Mouse (Mus musculus): Measurements from ENCODE around the gene Lrrc10.
"Not testable (repeated sequence)": the region's sequence is repeated elsewhere in the genome, so short reads cannot be mapped to it uniquely, and the experiment has no call there.

Gene Lrrc10

DNA sequence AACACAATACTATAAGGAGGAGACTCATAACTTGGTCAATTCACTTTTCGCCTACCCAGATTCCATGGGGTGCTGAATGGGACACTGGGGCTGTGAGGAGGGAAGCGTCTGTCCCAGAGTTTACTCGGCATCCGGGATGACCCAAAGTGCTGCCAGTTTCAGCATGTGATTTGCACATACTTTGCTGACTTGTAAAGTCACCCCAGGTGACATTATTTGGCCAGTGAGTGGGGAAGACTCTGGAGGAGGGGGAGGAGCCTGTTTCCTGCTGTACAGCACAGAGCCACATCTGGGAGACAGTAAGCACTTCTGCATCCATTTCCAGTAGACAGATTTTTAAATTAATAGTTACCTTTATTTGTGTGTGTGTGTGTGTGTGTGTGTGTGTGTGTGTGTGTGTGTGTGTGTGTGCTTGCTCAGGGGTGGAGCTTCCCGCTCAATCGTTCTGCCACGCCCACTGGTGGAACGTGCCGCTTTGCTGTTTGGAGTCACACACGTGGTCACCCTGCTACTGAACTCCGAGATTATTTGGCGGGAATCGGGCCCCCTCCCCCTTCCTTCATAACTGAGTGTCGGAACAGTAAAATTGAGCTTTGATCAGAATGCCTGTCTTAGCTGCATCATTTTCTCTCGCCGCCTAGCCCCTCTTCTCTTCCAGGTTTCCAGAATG, 1.5 kb upstream of the Lrrc10 start:
- DNase-seq (ENCODE audit: low spot score in 2 of 2): not testable (repeated sequence)

DNA sequence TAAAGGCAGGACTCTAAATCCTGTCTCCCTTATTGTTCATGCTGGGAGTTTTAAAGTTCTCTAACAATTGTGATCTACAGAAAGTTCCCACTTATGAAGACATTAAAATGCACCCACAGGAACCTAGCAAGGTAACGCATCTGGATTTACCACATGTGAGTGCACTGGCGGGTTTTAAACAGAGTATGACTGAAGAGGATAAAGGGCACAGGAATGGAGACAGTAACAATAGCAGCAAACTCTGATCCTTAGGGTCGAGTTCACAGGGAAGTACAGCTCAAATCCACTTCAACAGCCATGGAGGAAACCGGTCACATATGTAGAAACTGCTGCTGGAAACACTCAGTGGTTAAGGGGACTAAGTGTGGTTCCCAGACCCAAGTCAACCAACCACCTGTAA, 4.1 kb downstream of the Lrrc10 start:
- no peak for DNase-seq (ENCODE audit: low spot score in 2 of 2)

DNA sequence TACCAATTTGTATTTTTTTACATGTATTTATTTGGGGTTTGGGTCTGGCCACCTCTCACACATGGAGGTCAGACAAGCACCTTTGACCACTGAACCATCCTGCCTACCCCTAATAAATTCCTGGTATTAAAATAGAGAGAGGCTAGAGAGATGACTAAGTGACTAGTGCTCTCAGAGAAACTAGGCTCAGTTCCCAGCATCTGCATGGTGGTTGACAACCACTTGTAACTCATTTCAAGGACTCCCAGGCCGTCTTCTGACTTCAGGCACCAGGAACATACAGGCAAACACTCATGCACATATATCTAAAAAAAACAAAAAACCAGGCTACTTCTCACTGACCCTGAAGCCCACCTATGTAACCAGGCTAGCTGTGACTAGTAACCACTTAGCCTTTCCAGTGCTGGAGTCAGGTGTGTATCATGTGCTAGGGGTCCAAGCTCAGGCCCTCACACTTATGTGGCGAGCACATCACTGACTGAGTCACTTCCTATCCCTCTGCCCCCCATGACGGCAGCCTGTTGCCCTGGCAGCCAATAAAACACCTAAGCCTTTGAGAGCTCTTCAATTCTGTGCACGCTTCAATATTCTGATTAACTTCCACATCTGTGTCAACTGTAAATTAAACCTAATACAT, 4.9 kb downstream of the Lrrc10 start:
- no peak for DNase-seq (ENCODE audit: low spot score in 2 of 2)

DNA sequence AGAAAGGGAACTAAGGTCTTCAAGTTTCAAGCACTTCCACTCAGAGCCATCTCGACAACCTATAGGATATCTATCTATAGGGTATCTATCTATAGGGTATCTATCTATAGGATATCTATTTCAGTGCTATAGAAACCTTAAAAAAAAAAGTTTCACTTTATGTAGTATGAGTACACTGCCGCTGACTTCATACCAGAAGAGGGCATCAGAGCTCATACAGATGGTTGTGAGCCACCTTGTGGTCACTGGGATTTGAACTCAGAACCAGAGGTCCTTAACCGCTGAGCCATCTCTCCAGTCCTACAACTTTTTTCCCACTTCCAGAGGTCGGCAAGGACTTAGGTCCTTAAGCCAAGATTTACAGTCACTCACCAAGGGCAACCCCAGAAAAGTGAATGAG, 10.5 kb downstream of the Lrrc10 start:
- no peak for DNase-seq (ENCODE audit: low spot score in 2 of 2)

DNA sequence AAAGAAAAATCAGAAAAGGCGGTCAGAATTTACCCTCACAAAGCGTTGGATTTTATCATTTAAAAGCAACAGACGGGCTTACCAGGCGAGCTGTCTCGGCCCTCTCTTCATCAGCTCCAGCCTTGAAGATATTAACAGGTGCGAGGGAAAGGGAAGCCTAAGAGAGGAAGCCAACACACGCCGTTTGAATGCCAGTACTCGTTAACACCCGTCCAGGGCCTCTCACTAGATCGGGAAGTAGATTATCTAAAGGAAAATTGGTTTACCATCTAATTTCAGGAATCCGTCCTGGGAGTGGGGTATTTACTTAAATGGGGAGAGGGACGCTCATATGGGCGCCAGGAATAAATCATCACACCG, 17.7 kb downstream of the Lrrc10 start:
- DNase-seq (ENCODE audit: low spot score in 2 of 2): no peak

DNA sequence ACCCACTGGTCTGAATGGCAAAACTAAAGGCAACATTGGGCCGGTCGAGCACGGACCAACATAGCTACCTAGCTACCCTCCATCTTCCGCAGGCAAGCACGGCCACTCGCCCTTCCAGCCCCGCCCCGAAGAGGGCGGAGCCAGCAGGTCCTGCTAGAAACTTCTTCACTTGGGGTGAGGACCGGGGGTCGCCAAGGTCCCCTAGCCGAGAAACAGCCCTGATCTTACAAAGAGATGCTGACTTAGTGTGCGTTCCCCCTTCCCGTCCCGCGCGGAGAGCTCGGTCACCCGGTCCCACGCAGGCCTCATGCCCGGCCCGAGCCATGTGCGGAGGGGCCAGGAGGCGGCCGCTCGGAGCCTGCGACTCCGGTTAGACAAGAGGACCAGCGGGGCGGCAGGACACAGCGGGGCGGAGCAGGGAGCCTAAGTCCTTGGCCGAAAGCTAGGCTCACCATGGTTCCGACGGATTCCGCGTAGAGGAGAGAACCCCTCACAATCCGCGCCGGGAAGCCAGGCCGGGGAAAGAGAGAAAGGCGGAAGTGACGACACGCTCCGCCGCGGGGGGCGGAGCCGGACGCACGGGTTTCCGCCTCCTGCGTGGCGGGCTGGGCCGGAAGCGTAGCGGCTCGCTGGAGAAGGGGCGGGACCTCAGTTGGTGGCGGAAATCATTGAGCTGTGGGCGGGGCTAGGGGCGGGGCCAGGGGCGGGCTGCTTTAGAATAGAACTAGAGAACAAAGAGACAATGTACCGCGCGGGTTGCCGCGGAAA, 18.3 kb downstream of the Lrrc10 start, which contains the start of gene Cct2:
Cct2 (minus strand) TSS at position 561 of the 768 bp plus-strand sequence.
- DNase-seq (ENCODE audit: low spot score in 2 of 2): peak; percentile 94 to 96

DNA sequence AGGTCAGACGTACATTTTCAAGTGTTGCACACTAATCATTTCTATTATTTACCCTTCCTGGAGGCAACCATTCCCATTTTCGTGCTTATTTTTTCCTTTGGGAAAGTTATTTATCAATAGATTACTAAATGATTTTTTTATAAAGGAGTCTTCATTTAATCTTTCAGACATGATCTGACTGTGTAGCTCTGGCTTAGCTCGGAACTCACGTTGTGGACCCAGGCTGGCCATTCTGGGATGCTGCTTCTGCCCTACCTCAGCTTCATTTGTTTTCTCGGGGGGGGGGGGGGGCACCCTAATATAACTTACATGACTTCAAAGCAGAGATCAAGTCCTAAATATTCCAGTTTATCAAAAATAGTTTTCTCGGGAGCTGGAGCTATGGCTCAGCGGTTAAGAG, 18.9 kb downstream of the Lrrc10 start:
- no peak for DNase-seq (ENCODE audit: low spot score in 2 of 2)

DNA sequence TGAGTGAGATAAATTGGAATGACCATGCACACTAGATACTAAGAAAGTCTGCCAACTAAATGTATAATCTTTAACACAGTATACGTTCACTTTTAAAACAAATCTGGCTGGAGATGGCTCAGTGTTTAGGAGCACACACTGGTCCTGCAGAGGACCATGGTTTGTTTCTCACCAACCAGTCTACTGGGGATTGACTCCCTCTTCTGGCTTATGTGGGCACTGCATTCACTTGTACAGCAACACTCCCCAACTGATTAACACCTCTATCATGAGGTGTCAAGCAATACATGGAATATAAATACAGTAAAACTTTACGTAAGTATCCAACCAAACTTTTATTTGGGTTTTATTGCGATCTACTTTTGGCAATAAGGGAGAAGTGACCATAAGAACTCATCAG, 24.0 kb downstream of the Lrrc10 start:
- no peak for DNase-seq (ENCODE audit: low spot score in 2 of 2)

DNA sequence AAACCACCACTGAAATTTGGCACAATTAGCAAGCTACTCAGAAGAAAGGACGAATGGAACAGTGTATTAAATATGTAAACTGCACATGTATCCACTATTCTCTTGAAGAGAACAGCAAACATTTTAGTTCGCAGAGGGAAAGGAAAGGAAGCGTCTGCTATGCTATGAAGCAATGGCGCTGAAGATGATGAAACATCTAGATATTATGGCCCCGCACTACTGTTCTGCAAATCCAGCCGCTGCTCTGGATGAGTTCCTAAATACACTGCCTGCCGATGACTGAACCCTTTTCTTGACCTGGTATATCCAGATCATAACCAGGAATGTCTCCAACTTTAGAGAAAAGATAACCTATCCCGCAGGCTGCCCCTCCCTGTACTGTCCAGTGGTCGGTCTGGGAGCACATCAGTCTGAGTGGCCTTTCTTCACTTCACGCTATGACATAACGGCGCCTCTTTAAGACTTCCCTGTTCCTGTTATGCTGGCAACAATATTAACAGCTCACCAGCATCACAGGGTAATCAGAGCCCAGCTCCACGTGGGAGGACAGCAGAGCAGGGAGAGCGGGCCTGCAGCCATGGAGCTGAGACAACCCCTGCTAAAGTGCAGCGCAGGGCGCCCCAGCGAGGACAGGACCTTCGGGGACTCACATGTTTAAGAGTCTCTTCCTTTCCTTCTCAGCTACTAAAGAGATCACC, 27.2 kb downstream of the Lrrc10 start:
- DNase-seq (ENCODE audit: low spot score in 2 of 2): no peak

DNA sequence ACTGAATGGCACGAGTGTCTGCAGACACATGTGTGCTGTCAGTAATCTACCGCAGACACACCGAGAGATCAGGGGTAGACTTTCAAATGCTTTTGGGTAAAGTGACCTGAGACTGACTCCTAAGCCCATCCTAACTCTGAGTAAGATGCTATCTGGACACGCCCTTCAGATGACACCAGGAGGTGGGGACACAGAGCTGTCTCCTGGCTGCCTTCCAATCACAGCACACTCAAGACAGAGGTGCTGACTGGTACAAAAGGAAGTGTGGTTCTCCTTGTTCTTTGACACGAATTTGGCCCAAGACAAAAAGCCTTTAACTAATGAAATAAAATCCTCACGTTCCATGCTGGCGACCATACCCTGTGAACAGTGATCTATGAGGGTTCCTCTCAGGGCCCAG, 28.0 kb downstream of the Lrrc10 start:
- DNase-seq (ENCODE audit: low spot score in 2 of 2): no peak

DNA sequence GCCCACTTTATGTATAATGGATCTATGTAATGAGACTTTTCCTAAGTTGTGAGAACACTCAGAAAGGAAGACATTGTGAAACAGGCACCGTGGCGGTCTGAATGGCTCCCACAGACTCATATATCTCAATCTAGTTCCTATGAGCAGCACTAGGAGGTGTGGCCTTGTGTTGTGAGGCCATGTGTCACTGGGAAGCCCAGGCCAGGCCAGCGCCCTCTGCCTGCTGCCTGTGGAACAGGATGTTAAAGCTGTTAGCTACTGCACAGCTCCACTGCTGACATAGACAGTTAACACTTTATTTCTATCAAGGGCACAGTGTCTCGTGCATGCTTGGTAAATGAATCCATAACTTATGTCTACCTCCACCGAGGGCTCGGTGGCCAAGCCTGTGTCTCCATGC, 33.1 kb downstream of the Lrrc10 start:
- DNase-seq (ENCODE audit: low spot score in 2 of 2): no peak

DNA sequence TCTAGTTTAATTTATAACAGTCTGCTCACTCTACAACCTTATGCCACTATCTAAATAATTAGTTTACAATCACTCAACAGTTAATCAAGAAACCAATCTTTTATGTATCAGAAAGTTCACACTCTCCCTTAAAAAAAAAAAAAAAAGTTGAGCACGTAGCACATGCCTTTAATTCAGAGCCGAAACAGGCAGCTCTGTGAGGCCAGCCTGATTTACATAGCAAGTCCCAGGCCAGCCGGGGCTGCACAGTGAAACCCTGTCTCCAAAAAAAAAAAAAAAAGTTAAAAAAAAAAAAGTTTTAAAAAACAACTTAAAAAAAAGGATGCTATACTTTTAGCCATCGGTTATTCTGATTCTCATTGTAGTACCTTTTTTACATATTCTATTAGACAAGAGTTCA, 36.2 kb downstream of the Lrrc10 start:
- DNase-seq (ENCODE audit: low spot score in 2 of 2): no peak

DNA sequence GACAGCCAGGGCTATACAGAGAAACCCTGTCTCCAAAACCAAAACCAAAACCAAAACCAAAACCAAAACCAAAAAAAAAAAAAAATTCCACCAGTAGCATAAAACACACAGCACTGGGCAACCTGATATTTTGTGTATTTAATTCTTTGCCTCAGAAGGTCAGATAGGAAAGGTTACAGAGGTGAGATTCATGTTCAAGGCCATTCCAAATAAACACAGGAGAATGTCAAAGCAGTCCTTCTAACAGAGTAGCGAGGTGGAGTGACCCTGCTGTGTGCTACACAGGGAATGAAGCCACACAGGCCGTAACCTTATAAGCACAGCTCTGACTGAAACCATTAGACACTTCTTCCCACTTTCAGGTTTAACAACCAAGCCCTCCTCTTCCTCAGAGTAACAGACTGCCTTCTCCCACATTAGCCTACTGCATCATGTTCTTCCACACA, 36.8 kb downstream of the Lrrc10 start:
- DNase-seq (ENCODE audit: low spot score in 2 of 2): no peak

DNA sequence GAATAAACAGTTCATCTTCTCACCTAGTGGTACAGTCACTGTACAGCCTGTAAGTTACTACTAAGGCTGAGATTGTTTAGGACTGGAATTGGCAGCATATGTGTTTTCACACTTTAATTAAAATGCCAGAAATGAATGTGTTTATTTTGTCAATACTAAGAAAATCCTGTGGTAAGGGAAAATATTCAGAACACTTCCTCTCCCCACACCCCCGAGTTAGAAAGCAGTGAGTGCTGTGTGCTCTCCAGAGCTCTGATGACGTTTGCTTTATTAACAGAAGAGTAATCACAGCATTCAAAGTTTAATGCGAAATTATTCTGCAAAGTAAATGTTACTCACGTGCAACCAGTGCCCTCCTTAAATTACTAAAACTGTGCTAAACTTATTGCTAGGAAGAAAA, 44.5 kb downstream of the Lrrc10 start:
- no peak for DNase-seq (ENCODE audit: low spot score in 2 of 2)

DNA sequence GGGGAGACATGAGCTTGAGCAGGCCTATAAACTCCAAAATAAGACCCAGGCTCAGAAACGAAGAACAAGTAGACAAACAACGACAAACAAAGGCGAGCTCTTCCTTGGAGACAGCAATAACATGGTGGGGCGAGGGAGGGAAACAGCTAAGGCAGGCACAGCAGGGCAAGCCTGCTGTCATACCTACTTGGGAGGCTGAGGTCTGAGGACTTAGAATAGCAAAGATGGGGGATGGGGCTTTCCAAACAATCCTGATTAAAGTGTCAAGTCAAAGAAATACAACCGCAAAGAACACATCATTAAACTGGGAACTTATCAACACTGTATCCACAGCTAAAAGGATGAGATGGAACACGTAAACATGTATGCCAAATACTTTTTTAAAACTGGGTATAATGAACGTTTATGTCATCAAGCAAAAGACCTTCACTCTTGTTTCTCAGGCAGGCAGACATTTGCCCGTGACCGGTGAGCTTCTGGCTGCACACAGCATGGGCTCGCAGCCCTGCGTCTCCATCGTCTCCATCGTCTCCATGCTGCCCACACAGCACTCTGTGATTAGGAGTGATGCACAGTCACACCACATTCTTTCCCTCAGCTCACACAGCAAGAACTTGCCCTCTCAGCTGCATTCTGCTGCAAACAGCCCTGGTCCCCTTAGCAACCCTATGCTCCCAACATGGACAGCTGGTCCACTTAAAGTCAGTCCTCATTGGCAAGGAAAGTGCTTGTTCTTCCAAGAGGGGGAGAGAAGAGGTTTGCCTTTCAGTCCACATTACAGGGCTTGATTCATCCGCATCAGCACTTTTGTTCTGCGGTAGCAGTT, 49.6 kb downstream of the Lrrc10 start:
- peak; percentile 56 to 73 for DNase-seq (ENCODE audit: low spot score in 2 of 2)

DNA sequence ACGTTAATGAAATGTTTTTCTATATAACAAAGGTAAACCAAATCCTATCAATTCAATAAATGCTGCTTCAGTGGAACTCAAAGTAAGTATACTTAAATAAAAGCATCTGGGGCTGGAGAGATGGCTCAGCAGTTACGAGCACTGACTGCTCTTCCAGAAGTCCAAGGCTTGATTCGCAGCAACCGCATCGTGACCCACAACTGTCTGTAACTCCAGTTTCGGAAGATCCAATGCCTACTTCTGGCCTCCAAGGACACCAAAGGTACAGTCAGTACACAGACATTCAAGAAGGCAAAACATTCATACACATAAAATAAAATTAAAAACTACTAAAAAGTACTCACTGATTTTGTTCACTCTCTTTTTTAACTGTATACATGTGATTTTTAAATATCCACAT, 51.0 kb downstream of the Lrrc10 start:
- DNase-seq (ENCODE audit: low spot score in 2 of 2): no peak

All from right cerebral cortex, postnatal 10 days (tissue).